Mouse (Mus musculus) adipocyte (in vitro differentiated cells): ENCODE measurements around the gene Immp2l.

Experiments
- DNase-seq: peaks from one replicate; pipeline ENCODE4 v3.0.0-alpha.2; 2016; ENCODE audit warnings: low spot score

Immp2l gene

DNA sequence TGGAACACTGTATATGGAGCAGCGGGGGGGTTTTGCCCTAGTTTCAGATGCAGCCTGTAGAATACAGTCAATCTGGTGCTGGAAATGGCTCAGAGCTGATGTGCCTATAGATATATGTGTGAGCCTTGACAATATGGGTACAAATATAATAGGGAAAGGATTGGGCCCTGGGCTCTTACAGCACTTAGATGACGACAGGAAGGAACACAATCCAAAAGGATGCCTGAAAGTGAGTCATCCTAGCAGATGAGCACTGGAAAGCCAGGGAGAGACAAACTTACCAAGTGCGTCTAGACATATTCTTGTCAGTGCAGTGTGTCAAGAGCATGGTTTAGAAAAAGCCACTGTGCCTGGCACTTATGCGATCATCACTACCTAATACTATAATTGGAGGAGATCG is 516.1 kb downstream of the Immp2l start:
- DNase-seq = no peak

DNA sequence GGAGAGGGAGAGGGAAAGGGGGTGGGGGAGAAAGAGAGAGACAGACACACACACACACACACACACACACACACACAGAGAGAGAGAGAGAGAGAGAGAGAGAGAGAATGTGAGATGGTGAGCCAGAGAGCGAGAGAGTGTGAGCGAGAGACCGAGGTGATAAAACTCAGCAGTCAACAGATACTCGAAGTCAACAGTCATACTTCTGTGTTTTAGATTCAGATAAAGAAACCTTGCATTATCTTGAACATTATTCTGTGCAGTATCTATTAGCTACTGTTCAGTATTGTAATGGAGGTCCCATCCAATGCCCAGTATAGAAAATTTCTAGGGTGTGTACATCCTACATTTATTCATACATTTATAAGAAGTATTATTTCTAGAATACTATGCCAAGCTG is 527.7 kb downstream of the Immp2l start:
- DNase-seq = no peak

DNA sequence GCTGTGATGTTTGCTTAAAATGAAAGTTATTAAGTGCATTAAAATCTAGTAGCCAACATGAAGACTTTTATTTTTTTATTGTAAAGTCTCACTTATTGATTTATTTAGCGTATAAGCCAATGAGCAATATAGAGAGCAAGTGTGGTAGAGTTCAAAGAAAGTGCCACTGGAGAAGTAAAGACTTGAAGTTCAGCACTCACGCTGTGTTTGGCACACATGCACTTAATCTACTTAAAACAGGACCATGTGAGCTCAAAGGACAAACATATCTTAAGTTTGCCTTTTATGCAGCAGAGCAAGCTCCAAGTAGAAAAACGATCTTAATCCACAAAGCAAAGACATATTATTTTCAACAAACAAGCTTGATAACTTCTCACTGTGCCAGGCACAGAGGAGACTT is 533.9 kb downstream of the Immp2l start:
- DNase-seq = no peak

DNA sequence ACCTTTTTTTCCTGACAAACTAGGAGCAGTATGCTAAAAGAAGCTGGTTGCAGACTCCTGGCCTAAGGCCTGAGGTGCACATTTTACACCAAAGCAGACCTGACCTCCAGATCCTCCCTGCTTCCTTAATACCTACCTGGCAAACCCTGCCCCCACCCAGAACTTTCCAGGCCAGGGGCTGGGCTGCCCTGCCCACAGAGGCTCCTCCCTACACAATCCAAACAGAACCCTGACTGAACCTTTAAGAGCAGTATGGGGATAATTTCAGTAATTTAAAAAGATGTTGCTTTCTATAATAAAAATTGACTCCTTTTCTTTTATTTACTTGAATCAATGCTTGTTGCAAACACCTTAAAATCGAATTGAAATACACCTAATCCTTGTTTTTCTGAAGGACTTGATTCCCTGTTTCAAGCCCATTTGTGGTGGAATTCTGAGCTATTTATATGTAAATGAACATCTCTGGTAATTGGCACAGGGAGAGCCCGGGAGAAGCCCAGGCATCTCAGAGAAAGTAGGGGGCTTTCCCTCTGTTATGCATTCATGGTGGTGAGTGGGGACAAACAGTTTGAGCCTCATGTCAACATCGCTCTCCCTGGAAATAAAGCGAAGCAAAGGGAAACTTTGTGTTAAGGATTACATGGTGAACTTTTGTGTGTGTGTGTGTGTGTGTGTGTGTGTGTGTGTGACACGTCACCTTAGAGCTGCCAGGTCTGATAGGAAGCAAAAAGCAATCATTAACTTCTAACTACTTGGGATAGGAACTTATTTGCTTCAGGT is 535.3 kb downstream of the Immp2l start:
- no peak for DNase-seq

DNA sequence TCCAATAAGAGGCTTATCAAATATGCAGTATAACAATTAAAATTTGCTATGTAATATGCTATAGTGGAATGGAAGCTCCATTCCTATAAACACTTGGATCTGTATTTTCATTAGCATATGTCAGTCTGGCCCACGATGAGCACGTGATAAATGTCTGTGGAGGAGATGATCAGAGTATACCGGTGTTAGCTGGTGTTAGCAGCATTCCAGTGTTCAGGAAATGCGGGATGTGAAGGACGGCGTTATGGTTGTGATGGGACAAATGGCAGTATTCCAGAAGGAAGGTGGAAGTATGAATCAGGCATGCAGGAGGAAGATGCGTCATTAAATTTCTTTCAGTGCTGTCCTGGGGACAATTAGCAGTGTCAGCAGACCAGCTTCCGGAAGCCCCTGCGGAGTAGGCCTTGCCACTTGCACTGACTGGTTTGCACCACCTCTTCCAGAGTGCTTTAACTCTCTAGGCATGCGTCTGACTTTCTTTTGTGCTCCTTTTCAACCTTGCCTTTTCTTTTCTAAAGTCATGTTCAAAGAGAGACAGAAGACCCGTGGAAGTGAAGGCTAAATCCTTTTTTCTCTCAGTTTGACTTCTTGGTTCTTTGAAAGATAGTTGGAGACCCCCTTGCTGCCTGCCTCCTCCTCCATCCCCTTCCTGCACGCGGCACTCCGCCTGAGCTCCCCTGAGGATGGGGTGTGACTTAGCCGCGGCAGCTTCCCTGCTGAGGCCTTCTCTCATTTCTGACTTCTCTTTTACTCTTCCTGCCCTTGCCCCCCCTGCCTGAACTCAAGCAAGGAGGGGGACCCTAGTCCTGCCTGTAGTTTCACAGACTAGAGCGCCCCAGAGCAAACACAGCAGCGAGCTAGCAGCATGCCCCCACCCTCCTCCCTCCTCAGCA is 541.9 kb downstream of the Immp2l start:
- DNase-seq = no peak

DNA sequence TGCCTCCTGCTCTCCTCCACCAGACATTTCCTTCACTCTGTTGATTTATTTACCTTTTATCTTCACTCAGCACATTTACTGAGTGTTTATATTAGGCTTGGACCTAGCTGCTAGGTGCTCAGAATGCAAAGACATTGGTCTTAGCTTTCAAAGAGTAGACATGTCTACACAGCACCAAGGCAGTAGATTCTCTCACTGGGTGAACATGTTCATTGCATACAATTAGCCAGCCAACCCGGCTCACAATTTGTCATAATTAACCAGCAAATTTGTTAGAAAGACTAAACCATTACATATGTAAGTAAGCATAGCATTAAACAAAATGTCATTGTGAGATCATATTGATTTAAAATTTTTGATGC is 542.5 kb downstream of the Immp2l start:
- no peak for DNase-seq

DNA sequence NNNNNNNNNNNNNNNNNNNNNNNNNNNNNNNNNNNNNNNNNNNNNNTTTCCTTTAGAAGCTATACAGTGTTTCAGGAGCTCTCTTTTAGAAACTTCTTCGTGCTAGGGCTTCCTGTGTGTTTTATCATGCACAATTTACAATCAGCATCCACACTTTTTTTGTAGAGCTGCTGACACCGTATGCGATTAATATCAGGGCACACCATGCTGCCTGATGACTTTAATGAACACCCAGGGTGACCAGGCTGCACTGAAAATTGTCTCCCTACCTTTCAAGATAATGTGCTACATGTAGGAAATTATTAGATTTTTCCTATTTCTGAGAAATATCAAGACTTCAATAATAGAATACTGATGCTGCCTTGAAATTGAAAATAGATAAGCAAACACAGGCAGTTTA is 549.9 kb downstream of the Immp2l start:
- DNase-seq = no peak

DNA sequence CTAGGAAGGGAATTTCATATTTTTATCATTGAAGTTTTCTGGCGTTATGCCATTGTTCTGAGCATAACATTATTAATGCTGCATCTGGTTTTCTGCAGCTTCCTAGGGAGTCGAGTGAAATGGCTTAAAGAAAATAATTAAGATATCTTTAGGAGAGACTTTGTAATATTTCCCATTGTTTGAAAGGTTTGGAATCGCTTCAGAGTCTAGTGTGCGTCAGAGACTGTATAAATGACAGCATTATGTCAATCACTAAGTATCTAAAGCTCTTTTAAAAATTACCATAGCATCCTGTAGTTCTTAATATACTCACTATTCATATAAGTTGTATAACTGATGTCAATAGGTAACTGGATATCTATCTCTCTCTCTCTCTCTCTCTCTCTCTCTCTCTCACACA is 551.3 kb downstream of the Immp2l start:
- no peak for DNase-seq

DNA sequence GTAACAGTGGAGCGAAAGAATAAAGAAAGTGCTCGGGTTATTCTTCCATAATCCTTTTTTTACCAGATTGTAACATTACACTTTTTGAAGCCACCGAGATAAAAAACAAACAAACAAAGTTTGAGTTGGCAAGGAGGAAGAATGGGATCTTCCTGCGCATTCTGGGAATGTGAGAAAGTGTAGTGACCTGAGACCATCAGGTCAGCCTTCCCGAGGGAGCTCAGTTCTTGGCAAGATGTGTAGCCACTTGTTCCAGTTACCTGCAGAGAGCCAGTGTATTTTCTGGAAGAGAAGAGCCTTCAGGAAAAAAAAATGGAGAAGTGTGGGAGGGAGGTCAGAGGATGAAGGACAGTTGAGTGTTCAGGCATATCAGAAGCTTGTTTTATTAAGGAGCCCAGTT is 569.5 kb downstream of the Immp2l start:
- no peak for DNase-seq

DNA sequence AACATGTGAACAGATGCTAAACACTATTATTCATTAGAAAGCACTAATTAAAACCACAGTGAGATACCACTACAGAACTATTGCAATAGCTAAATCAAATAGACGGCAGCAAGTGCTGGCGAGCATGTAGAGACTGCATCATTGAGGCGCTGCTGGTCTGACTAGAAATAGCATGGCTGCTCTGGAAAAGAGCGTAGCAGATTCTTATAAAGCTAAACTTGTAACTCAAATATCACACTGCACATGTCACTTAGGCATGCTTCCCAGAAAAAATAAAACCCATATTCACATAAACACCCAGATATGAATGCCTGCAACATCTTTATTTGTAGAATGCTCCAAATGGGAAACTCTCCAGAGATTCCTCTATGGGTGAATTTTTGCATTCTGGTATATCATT is 570.1 kb downstream of the Immp2l start:
- no peak for DNase-seq

DNA sequence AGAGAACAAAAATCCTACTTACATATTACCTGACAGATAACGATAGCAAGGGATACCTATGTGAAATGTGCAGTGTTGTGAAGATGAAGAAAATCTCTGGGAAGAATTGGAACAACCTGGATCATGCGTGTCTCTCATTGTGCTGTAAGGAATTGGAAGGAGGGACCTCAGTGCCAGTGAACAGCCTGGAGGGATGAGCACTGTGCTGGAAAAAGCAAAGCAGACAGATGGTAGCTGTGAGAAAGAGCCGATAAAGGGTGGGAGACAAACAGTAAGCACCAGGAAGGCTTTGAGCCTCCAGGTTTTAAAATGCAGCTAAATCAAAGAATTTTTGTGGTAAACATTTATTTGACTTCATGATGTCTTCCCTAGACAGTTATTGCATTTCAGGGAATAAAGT is 591.4 kb downstream of the Immp2l start:
- no peak for DNase-seq

DNA sequence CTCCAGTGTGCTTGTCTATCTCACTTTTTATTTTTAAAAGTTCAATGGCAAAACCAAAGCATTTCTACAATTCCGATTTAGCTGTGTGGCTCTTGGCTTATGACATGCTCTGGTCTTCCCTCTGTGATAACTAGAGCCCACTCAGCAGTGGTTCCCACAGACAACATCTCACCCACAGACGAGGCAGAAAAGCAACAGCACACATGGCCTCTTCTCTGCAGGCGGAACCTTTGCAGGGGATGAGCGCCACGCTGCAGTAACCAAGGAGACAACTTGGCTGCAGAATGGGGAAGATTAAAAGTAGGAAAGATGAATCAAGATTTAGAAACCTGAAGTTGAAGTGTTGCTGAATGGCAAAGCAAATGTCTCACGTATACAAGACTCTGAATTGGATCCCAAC is 597.5 kb downstream of the Immp2l start:
- no peak for DNase-seq

DNA sequence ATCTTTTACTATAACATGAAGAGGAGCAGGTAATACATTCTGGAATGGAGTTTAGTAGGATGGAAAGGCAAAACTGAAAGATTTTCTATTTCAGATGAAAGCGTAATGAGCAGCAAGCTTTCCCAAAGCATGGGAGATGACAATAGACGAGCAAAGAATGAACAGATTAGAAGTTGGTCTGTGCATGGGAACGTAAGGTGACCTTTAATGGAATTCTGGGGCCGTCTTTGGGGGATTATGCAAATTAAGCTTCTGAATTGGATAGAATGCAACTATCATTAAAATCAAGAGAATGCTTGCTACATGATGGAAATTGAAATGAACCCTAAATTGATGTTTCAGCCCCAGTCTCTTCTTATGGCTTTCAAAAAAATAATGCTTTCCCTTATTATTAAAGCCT is 619.4 kb downstream of the Immp2l start:
- DNase-seq = no peak

DNA sequence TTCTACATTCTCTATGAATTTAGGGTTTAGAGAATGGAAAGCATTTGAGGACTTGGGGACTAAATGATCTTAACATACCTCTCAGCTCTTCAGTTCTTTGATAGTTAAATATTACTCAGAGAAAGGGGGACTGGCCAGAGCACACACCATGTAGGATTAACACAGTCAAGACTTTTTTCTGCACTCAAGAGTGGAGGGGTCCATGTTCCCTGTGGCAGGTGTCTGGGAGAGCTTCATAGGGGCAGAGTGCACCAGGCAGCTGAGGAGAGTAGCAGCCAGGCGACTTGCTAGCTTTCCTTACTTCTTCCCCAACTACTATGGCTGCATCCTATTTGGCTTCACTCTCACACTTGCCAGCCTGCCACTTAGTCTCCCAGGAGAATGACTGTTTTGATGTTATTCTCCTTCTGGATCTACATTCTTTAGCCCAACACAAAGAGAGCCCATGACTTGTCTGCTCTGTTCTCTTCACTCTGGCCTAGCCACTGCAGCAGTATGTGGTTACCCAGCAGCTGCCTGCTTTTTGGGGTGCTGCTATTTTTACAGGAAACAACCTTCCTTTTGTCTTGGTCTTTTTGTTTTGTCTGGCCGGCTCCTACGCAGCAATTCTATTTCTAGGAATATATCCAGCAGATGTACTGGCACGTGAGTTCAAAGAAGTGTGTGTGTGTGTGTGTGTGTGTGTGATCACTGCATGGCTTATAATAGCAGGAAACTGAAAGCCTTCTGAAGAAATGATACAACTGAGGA is 621.1 kb downstream of the Immp2l start:
- DNase-seq = no peak

DNA sequence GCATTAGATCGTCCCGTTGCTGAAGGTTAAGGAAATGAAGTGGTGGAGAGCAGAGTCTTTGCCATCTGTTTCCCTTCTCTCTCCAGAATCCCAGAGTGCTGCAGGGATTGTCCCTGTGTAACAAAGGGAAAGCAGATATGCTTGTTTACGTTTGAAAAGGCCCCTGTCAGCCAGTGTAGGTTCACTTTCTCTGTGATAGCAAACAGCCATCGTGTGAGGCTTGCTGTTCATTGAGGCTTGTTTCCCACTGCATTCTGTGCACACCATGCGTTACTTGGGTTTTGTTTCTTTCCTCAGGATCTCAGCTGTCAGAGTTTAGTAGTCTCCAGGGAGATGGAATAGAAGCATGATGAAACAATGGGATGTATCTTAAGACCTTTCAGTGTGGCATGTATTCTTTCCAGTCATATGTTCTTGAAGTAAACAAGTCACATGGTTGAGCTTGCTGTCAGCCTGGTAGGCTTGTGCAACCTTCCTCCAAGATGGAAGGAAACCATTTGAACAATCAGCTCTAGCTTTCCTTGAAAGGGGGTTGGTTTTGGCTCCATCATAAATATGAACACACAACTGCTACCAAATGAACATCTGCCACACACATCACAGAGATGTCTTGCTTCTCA is 623.2 kb downstream of the Immp2l start:
- peak; percentile 45 for DNase-seq

DNA sequence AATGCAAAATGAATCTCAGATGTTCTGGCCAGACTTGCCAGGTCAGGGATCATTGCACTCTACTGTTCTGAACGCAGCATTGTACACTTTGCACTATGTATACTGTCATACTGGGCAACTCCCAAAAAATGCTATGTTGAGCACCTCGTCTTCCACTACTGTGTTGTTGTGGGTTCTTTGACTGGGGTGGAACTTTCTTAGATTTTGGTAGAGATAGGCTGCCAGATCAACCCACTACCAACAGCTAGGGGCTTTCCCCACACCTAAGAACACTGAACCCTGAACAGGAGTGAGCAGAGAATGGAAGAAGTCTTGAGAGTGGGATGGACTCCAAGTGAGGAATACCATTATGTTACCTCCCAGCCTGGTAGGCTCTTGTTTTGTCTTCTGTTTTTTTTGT is 623.8 kb downstream of the Immp2l start:
- DNase-seq = no peak

DNA sequence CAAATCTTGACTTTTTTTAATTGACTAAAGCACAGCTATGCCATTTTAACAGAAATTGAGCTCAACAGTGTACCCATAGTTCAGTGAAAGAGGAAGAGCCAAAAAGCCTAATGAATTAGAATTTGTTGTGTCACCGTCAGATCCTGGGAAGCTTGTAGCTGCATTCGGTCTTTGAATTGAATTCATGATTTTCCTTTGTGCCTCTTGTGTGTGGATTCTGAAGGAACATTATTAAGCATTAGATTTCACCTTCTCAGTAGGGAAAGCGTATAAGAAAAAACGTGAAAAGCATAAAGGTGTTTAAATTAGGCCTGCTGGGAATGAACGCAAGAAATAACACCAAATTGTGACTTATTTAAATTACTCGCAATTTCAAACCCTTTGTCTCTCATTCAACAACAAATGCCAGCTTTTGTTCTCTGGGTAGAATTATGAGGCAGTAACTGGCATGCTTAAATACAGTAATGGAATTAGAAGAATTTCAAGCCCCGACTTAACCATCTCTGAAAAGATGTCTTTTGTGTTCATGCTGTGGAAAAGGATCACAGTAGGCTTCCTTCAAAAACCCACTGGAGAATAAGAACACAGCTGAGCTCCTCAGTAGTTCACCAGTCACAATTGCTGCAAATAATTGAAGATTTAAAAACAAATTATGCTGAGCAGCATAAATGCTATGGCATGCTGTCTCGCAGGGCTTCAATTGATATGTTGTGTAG is 626.1 kb downstream of the Immp2l start:
- DNase-seq = no peak

DNA sequence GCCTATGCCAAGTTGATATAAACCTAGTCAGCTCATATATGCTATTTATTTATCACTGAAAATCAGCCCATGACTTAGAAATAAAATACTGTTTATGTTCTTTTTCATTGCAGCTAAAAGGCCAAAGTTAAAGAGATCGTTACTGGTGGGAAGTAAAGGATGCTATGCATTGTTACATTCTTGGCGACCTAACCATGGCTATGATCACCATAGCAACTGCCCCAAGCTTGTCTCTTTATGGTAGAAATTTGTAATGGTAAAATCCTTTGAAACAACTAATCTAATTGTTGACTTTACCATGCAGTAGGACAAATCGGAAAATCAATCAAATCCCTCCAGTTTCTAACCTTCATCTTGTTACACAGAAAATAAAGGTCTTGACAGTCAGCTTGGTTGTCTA is 644.4 kb downstream of the Immp2l start:
- no peak for DNase-seq

DNA sequence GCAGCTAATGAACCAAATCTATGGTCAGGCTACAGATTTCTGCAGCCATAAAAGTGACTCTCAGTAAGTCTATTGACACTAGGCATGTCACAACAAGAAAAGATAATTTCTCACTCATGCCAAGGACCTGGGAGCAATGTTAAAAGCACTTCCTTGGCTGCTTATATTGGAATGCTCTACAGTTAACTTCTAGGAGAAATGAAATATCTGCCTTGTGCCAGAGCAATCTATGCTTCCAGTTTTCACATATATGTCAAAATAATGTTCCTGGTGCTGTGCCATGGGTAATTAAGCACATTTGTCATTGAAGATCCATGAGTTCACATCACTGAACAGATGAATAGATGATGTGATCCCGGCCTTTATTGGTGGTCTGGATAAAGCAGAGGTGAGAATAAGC is 645.6 kb downstream of the Immp2l start:
- no peak for DNase-seq

DNA sequence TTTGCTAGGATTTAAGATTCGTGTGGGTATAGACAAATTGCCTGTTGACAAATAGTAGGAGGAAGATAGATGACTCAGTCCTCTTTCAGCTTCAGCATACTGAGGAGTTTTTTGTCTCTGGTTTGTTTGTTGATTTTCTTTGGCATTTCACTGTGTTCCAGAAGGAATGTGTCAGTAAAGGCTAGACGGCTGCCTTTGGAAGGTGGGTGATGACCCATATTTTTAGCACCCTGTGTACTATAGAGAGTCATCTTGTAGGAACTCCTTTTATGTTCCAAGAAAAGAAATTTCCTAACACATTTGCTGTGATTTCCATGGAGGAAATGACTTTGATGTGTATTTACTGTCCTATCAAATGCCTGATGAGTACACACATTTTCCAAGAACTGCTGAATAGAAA is 651.0 kb downstream of the Immp2l start:
- no peak for DNase-seq

DNA sequence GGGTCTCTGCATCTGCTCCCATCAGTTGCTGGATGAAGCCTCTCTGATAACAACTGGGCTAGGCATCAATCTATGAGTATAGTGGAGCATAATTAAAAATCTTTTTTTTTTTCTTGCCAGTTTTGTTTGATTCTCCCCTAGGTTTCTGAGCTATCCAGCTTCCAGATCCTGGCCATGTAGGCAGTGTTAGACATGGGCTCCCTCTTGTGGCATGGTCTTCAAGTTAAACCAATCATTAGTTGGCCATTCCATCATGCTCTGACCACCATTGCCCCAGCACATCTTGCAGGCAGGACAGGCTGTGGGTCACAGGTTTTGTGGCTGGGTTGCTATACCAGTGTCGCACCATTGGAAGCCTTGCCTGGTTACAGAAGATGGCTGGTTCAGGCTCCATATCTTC is 656.3 kb downstream of the Immp2l start:
- peak; percentile 24 for DNase-seq

DNA sequence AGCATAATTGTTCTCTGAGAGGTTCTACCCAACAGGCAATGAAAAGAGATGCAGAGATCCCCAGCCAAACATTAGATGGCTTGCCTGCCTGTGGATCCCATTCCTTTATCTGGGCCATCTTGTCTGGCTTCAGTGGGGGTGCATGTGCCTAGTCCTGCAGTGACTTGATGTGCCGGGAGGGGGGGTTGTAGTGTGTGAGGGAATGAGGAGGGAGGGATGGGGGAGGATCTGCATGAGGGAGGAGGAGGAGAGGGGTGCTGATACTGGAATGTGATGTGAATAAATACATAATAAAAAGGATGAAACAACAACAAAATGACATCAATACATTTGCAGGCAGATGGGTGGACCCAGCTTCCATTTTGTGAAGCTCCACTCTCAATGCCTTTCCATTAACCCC is 658.3 kb downstream of the Immp2l start:
- no peak for DNase-seq
